Mouse (Mus musculus): ENCODE measurements at regions not wholly inside any gene's neighbourhood (a gene's known extent, or its start where the extent isn't known, plus 50 kb on each side); places are given as distances from the start of the nearest gene placed in this dataset.

- DNase-seq = no peak
Observed at GRCm38 (mm10) chr7:124455659-124456058, 473.0 kb downstream of the Hs3st4 start.

GRCm38 (mm10) chr7:124487326-124487725 lies 504.7 kb downstream of the Hs3st4 start:
- no peak for DNase-seq

- no peak for DNase-seq
Observed at GRCm38 (mm10) chr7:124491109-124491793, 508.6 kb downstream of the Hs3st4 start.

- DNase-seq = no peak
Observed at GRCm38 (mm10) chr7:124491851-124492390, 509.3 kb downstream of the Hs3st4 start.

- no peak for DNase-seq
Observed at GRCm38 (mm10) chr7:124500636-124501035, 518.0 kb downstream of the Hs3st4 start.

- no peak for DNase-seq
Observed at GRCm38 (mm10) chr7:124502760-124503159, 520.1 kb downstream of the Hs3st4 start.

GRCm38 (mm10) chr7:124549038-124549437 lies 566.4 kb downstream of the Hs3st4 start:
- no peak for DNase-seq

GRCm38 (mm10) chr7:124557213-124557612 lies 574.5 kb downstream of the Hs3st4 start:
- DNase-seq = no peak

GRCm38 (mm10) chr7:124570804-124571203 lies 588.1 kb downstream of the Hs3st4 start:
- no peak for DNase-seq

- no peak for DNase-seq
Observed at GRCm38 (mm10) chr7:124573666-124574065, 591.0 kb downstream of the Hs3st4 start.

GRCm38 (mm10) chr7:124581342-124581741 lies 598.7 kb downstream of the Hs3st4 start:
- DNase-seq = no peak

- no peak for DNase-seq
Observed at GRCm38 (mm10) chr7:124585296-124585695, 602.6 kb downstream of the Hs3st4 start.

- DNase-seq = no peak
Observed at GRCm38 (mm10) chr7:124591369-124591768, 608.7 kb downstream of the Hs3st4 start.

- DNase-seq = no peak
Observed at GRCm38 (mm10) chr7:124593462-124593861, 610.8 kb downstream of the Hs3st4 start.

GRCm38 (mm10) chr7:124600767-124601166 lies 618.1 kb downstream of the Hs3st4 start:
- no peak for DNase-seq

GRCm38 (mm10) chr7:124604581-124604980 lies 621.9 kb downstream of the Hs3st4 start:
- DNase-seq = no peak

GRCm38 (mm10) chr7:124605978-124606377 lies 623.3 kb downstream of the Hs3st4 start:
- no peak for DNase-seq

GRCm38 (mm10) chr7:124607061-124607460 lies 624.4 kb downstream of the Hs3st4 start:
- DNase-seq = no peak

- no peak for DNase-seq
Observed at GRCm38 (mm10) chr7:124610437-124610836, 627.8 kb downstream of the Hs3st4 start.

GRCm38 (mm10) chr7:124647131-124647530 lies 664.5 kb downstream of the Hs3st4 start:
- no peak for DNase-seq

GRCm38 (mm10) chr7:124667180-124667968 lies 684.7 kb downstream of the Hs3st4 start:
- DNase-seq = no peak

- no peak for DNase-seq
Observed at GRCm38 (mm10) chr7:124668058-124668457, 685.4 kb downstream of the Hs3st4 start.

GRCm38 (mm10) chr7:124670477-124670876 lies 687.8 kb downstream of the Hs3st4 start:
- DNase-seq = no peak

- DNase-seq = no peak
Observed at GRCm38 (mm10) chr7:124671117-124671516, 688.4 kb downstream of the Hs3st4 start.

Measured in cerebellum, adult 8-10 months (tissue).